Mouse (Mus musculus) heart, embryonic 12.5 days (tissue): ENCODE data around the gene Htr5b. TPM values are rescaled to one million over a fixed set of nuclear protein-coding genes. Genes with fewer than 3 reads are reported as not detected.

Experiments used
- ATAC-seq: fragments of 200-750 bp; cut with Nextera tagmentation; 2 replicates; pipeline ENCODE4 v1.8.0; 2017; ENCODE audit warnings: moderate TSS enrichment, moderate library complexity; ENCODE audit not compliant: insufficient number of reproducible peaks, low FRiP score
- H3K27ac ChIP-seq: fragments of 300-500 bp; sonication (generic); 2 replicates; pipeline ENCODE4 v1.5.1; 2016; ENCODE audit warnings: mild to moderate bottlenecking, moderate library complexity; ENCODE audit not compliant: poor library complexity, severe bottlenecking
- H3K27me3 ChIP-seq: fragments of 300-500 bp; sonication (generic); replicated peaks from 2 replicates; pipeline ENCODE4 v1.6.1; 2016; ENCODE audit warnings: mild to moderate bottlenecking, moderate library complexity
- H3K36me3 ChIP-seq: fragments of 300-500 bp; sonication (generic); 2 replicates; pipeline ENCODE4 v1.6.1; 2016; ENCODE audit warnings: mild to moderate bottlenecking, moderate library complexity
- H3K4me1 ChIP-seq: fragments of 300-500 bp; sonication (generic); replicated peaks from 2 replicates; pipeline ENCODE4 v1.6.1; 2016; ENCODE audit warnings: mild to moderate bottlenecking
- H3K4me2 ChIP-seq: fragments of 300-500 bp; sonication (generic); 2 replicates; pipeline ENCODE4 v1.6.1; 2016; ENCODE audit warnings: mild to moderate bottlenecking, moderate library complexity
- H3K4me3 ChIP-seq: fragments of 300-500 bp; sonication (generic); 2 replicates; pipeline ENCODE4 v1.5.1; 2016; ENCODE audit warnings: mild to moderate bottlenecking
- H3K9ac ChIP-seq: fragments of 300-500 bp; sonication (generic); 2 replicates; pipeline ENCODE4 v1.6.1; 2016; ENCODE audit warnings: mild to moderate bottlenecking, moderate library complexity
- H3K9me3 ChIP-seq: fragments of 300-500 bp; sonication (generic); replicated peaks from 2 replicates; pipeline ENCODE4 v1.6.1; 2016; ENCODE audit warnings: mild to moderate bottlenecking, moderate library complexity
- WGBS: fragments of 180-500 bp; shearing (Covaris S2); methylation state at CpG from one replicate; pipeline ENCODE4 v1.1.7; 2016; 5-methylcytosine and 5-hydroxymethylcytosine counted together
- polyA plus RNA-seq: library from polyadenylated mRNA; unstranded; fragments of >200 nt; fragmentation: Nextera tagmentation; extraction: Ambion mirVana; gene quantifications from 2 replicates; pipeline ENCODE4 v1.2.1, GENCODE M21; 2016

The Htr5b gene
- polyA plus RNA-seq, 1 experiment from 2014 or later, result 0.26 TPM

DNA sequence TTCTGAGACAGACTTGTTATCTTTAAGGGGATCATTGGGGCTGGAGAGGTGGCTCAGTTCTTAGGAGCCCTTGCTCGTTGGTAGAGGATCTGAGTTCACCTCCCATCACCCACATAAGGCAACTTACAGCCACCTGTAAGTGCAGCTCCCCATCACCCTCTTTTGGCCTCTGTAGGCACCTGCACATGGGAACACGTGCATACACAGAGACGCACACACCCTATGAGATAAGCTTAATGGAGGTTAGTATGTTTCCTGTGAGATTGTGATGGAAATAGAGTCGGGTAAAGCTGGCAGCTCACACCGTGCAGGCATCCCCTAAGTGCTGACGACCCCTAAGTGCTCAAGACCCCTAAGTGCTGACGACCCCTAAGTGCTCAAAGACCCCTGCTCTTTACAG, 3.2 kb upstream of the Htr5b start:
- H3K36me3 ChIP-seq, result no peaks in the 10 kb centered on the region
- peaks cover 14% of the 10 kb centered on the region for H3K4me1 ChIP-seq
- WGBS, result 36% methylated on average over 7 of the region's 7 CpGs
- no peak overlapping the region for H3K9ac ChIP-seq
- peaks cover 37% of the 10 kb centered on the region for H3K27me3 ChIP-seq
- no peak for ATAC-seq
- H3K4me3 ChIP-seq, result no peak overlapping the region
- H3K9me3 ChIP-seq, result no peaks in the 10 kb centered on the region
- H3K4me2 ChIP-seq, result no peak overlapping the region
- no peak overlapping the region for H3K27ac ChIP-seq

DNA sequence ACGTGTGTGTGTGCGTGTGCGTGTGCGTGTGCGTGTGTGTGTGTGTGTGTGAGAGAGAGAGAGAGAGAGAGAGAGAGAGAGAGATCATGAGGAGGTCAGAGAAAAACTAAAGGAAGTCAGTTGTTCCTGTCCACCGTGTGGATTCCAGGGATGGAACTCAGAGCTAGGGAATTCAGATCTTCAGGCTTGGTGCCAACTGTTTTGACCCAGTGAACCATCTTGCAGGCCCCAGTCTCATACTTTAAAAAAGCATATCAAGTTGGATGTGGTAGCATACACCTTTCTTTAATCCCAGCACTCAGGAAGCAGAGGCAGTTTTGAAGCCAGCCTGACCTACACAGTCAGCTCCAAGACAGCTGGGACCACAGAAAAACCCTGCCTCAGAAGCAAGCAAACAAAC, 1.0 kb upstream of the Htr5b start:
- Histone ChIP-seq H3K4me3 (no peak overlapping the region), H3K9ac (no peak overlapping the region), H3K4me1 (peaks cover 14% of the 10 kb centered on the region), H3K27ac (no peak overlapping the region), H3K4me2 (no peak overlapping the region), H3K36me3 (no peaks in the 10 kb centered on the region), H3K27me3 (peaks cover 42% of the 10 kb centered on the region), H3K9me3 (no peaks in the 10 kb centered on the region)
- 80% methylated on average over 6 of the region's 6 CpGs for WGBS
- no peak for ATAC-seq

DNA sequence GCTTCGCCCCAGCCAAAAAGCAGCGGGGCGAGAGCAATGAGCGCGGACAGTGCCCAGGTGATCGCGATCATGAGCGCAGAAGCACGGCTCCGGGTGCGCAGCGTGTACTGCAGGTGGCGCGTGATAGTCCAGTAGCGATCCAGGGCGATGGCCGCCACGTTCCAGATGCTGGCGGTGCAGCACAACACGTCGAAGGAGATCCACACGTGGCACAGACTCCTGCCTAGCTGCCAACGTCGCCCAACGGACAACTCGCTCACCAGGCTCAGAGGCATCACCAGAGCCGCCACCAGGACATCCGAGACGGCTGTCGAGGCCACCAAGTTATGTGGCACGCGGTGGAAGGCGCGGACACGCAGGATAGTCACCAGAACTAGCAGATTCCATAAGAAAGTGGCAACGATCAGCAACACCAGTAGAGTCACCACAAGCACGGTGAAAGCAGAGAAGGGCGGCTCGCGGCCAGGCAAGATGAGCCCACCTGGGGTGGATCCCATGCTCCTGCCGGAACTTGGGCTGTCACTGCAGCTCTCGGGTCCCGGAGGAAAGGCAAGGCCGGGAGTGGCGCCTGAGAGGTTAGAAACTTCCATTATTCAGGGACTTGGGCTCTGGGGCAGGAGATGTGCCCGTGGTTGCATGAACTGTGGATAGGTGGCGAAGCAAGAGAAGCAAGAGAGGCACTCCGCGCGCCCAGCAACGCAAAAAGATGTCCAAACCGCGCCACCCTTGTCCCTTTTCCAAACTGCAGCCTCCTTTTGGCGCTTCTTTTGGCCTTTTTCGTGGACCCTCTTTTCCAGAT, 466 bp downstream of the Htr5b start:
- peaks cover 14% of the 10 kb centered on the region for H3K4me1 ChIP-seq
- H3K27me3 ChIP-seq, result peaks cover 42% of the 10 kb centered on the region
- ATAC-seq, result no peak
- WGBS, result 11% methylated on average over 55 of the region's 55 CpGs
- H3K9me3 ChIP-seq, result no peaks in the 10 kb centered on the region
- H3K4me3 ChIP-seq, result peak overlapping the region; percentile 41
- no peak overlapping the region for H3K27ac ChIP-seq
- H3K9ac ChIP-seq, result 0 out of 2 replicates have a peak overlapping the region, but pooled peaks have one; percentile 1
- no peaks in the 10 kb centered on the region for H3K36me3 ChIP-seq
- peak overlapping the region; percentile 71 for H3K4me2 ChIP-seq

DNA sequence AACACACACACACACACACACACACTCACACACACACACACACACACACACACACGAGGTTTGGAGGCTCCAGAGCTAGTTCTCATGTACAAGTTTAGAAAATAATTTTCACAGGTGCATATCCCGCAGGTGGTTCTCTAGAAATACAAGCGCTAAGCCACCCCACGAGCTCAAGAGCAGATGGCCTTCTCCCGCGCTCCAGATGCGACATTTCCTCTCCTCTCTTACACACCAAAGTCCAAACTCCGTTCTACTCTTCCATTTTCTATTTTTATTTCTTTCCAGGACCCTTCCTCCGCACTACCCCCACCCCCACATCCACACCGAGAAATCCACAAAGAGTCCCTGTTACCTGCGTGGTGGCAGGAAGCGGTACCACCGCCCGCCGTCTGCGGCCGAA, 1.2 kb downstream of the Htr5b start:
- peak overlapping the region; percentile 41; the same call in 1 of the 2 replicates for H3K4me3 ChIP-seq
- H3K4me2 ChIP-seq, result peak overlapping the region; percentile 71
- no peak overlapping the region for H3K9ac ChIP-seq
- H3K27ac ChIP-seq, result no peak overlapping the region
- 37% methylated on average over 17 of the region's 17 CpGs for WGBS
- no peaks in the 10 kb centered on the region for H3K9me3 ChIP-seq
- peaks cover 42% of the 10 kb centered on the region for H3K27me3 ChIP-seq
- H3K36me3 ChIP-seq, result no peaks in the 10 kb centered on the region
- H3K4me1 ChIP-seq, result peaks cover 14% of the 10 kb centered on the region
- no peak for ATAC-seq

DNA sequence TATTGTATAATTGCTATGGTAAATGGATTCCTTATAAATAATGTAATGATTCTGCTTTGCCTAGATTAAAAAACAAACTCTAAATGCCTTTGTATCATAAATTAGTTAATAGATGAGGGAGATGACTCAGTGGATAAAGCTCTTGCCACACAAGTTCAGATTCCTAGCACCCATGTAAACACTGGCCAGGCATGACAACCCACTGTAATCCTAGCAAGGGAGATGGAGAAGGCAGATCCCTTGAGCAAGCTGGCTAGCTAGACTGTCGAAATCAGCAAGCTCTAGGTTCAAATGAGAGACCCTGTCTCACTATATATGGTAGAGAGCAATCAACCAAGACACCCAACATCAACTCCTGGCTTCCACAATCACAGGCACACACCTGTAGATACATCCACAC, 9.7 kb downstream of the Htr5b start:
- H3K9ac ChIP-seq, result no peak overlapping the region
- no peaks in the 10 kb centered on the region for H3K36me3 ChIP-seq
- H3K27me3 ChIP-seq, result no peaks in the 10 kb centered on the region
- no peak overlapping the region for H3K27ac ChIP-seq
- ATAC-seq, result no peak
- H3K4me3 ChIP-seq, result no peak overlapping the region
- H3K4me2 ChIP-seq, result no peak overlapping the region
- no peaks in the 10 kb centered on the region for H3K4me1 ChIP-seq
- no peaks in the 10 kb centered on the region for H3K9me3 ChIP-seq
- WGBS, result 60% methylated on average over 1 of the region's 1 CpGs

DNA sequence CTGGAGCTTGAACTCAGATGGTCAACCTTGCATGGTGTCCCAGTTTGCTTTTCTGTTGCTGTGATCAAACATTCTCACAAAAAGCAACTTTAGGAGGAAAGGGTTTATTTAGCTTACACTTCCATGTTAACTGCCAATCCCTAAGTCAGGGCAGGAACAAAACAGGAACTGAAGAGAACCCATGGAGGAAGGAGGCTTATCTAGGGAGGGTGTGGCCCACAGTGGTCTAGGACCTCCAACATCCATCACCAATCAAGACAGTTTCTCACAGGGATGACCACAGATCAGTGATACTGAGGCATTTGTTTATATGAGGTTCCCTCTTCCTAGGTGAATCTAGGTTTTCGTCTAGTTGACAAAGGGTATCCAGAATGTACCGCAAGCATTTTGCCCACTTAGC, 16.3 kb downstream of the Htr5b start:
- ATAC-seq, result no peak
- no peak overlapping the region for H3K4me3 ChIP-seq
- no peaks in the 10 kb centered on the region for H3K4me1 ChIP-seq
- H3K9ac ChIP-seq, result no peak overlapping the region
- H3K4me2 ChIP-seq, result no peak overlapping the region
- H3K36me3 ChIP-seq, result peaks cover 6% of the 10 kb centered on the region; the same call in 1 of the 2 replicates
- WGBS, result 87% methylated on average over 2 of the region's 2 CpGs
- no peaks in the 10 kb centered on the region for H3K27me3 ChIP-seq
- H3K27ac ChIP-seq, result no peak overlapping the region
- peaks cover 5% of the 10 kb centered on the region for H3K9me3 ChIP-seq

DNA sequence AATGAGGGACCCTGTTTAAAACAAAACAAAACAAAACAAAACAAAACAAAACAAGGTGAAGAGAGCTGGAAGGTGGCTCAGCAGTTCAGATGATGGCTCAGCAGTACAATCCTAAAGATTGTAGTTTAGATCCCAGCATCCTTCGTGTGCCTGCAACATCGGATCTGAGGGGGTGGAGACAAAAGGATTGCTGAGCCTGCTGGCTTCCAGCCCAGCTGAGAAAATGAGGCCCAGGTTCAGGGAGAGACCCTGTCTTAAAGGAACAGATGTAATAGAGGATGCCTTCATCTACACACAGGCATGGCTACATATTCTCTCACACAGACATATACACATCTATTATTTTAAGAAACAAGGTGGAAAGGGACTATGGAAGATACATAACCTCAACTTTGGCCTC, 17.1 kb downstream of the Htr5b start:
- Histone ChIP-seq H3K9me3 (peaks cover 5% of the 10 kb centered on the region), H3K27me3 (no peaks in the 10 kb centered on the region), H3K9ac (no peak overlapping the region), H3K36me3 (peaks cover 11% of the 10 kb centered on the region), H3K4me2 (no peak overlapping the region), H3K4me3 (no peak overlapping the region), H3K4me1 (no peaks in the 10 kb centered on the region), H3K27ac (no peak overlapping the region)
- WGBS, result 48% methylated on average over 2 of the region's 2 CpGs
- ATAC-seq, result no peak

DNA sequence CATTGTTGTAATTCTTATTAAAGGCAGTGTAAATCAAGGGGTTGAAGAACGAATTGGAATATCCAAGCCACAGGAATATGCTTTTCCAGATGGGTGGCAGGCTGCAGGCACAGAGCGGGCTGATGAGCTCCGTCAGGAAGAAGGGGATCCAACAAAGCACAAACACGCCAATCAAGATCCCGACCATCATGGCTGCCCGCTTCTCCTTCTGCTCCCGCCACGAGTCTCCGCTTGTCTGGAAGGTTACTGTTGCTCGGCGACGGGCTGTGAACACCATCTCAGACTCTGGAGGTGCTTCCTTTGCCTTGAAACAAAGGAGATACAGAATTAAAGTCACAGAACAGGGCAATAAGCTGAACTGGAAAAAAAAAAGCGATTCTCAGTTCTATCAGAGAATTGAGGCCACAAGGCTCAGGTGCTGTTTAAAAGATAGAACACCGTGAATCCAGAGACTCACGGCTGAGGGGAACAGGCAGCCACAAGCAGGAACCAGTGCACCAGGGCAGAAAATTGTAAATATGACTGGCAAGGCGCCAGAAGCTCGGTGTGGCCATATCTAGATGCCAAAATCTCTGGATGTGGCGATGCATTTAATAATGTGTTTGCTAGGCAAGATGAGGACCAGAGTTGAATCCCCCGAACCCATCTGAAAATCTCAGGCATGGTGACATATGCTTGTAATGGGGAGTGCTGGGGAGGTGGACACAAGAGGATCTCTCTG, 17.7 kb downstream of the Htr5b start:
- Histone ChIP-seq H3K27ac (no peak overlapping the region), H3K36me3 (peaks cover 14% of the 10 kb centered on the region), H3K4me2 (no peak overlapping the region), H3K27me3 (no peaks in the 10 kb centered on the region), H3K9me3 (peaks cover 5% of the 10 kb centered on the region), H3K9ac (no peak overlapping the region), H3K4me3 (no peak overlapping the region), H3K4me1 (no peaks in the 10 kb centered on the region)
- 84% methylated on average over 19 of the region's 19 CpGs for WGBS
- ATAC-seq, result no peak

DNA sequence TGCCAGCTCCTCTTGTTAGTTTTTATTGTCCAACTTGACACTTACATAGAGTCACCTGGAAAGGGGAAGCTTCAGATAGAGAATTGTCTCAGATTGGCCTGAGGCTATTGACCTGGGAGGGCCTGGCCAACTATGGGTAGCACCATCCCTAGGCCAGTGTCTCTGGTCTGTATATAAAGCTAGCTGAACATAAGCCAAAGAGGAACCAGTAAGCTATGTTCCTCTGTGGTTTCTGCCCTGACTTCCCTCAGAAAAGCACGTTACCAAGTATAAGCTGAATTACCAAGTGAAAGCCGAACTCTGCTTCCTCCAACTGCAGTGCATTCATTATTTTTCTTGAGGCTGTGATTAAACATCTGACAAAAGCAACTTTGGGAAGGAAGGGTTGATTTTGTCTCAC, 19.5 kb downstream of the Htr5b start:
- Histone ChIP-seq H3K4me3 (no peak overlapping the region), H3K27ac (no peak overlapping the region), H3K9me3 (peaks cover 5% of the 10 kb centered on the region), H3K4me1 (no peaks in the 10 kb centered on the region), H3K27me3 (no peaks in the 10 kb centered on the region), H3K9ac (no peak overlapping the region), H3K4me2 (no peak overlapping the region), H3K36me3 (peaks cover 29% of the 10 kb centered on the region)
- 86% methylated on average over 2 of the region's 2 CpGs for WGBS
- no peak for ATAC-seq

DNA sequence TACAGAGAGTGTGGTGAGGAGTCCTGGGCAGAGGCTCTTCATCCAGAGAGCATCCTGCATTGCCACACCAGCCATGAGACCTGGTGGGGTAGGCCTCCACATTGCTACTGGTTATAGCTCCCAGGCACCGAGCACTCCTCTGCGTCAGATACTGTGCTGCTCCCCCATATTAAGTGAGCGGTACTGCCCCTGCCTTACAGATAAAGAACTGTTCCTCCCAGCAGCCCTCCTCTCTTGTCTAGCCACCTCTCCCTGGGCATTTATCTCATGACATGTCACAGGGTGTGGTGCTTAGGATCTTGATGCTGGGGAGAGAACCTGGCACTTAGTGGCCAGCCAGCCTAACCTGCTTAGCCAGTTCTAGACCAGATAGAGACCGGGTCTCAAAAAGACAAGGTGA, 31.2 kb downstream of the Htr5b start:
- H3K27ac ChIP-seq, result no peak overlapping the region
- ATAC-seq, result no peak
- peaks cover 90% of the 10 kb centered on the region for H3K36me3 ChIP-seq
- no peaks in the 10 kb centered on the region for H3K27me3 ChIP-seq
- H3K9ac ChIP-seq, result no peak overlapping the region
- H3K4me1 ChIP-seq, result no peaks in the 10 kb centered on the region
- H3K9me3 ChIP-seq, result no peaks in the 10 kb centered on the region
- no peak overlapping the region for H3K4me2 ChIP-seq
- H3K4me3 ChIP-seq, result no peak overlapping the region
- WGBS, result 85% methylated on average over 4 of the region's 4 CpGs

DNA sequence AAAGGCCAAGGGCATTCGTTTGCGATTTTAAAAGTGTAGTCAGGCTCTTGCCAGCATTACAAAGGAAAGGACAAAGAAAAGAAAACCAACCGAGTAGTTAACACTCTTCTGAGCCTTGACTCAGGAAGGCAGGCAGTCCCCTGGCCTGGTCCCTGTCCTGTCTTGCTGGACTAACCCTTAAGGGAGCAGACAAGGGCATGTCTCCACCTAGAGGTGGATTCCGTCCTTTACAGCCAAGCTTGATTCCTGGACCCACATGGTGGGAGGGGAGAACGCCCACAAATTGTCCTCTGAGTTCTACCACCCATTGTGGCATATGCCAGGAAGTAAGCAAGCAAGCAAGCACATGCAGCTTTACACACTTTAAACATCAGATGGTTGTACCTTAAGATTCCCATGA, 38.0 kb downstream of the Htr5b start:
- H3K4me3 ChIP-seq, result no peak overlapping the region
- H3K27me3 ChIP-seq, result no peaks in the 10 kb centered on the region
- H3K4me1 ChIP-seq, result no peaks in the 10 kb centered on the region
- 47% methylated on average over 5 of the region's 5 CpGs for WGBS
- peaks cover 67% of the 10 kb centered on the region for H3K36me3 ChIP-seq
- H3K9me3 ChIP-seq, result no peaks in the 10 kb centered on the region
- no peak overlapping the region for H3K4me2 ChIP-seq
- H3K27ac ChIP-seq, result no peak overlapping the region
- ATAC-seq, result no peak
- H3K9ac ChIP-seq, result no peak overlapping the region
